Mouse (Mus musculus): ENCODE results near the gene Cops7b. TPM values are rescaled to one million over a fixed set of nuclear protein-coding genes. Genes with fewer than 3 reads are reported as not detected.

The Cops7b gene
- polyA plus RNA-seq, 1 experiment from 2014 or later = 52.9 TPM

GRCm38 (mm10) chr1:86600117-86600516 is 17.4 kb downstream of the Cops7b start:
- H3K9ac ChIP-seq = no peak overlapping the region
- no peaks in the 10 kb centered on the region for H3K27me3 ChIP-seq
- H3K4me2 ChIP-seq (replicated peaks) = no peak overlapping the region
- WGBS = 77% methylated on average over 2 of the region's 2 CpGs
- peaks cover 18% of the 10 kb centered on the region for H3K4me1 ChIP-seq
- no peaks in the 10 kb centered on the region for H3K9me3 ChIP-seq
- no peak overlapping the region for H3K27ac ChIP-seq
- peaks cover 91% of the 10 kb centered on the region for H3K36me3 ChIP-seq
- no peak for ATAC-seq (ENCODE audit: low FRiP score, low read depth)
- no peak overlapping the region for H3K4me3 ChIP-seq

DNA sequence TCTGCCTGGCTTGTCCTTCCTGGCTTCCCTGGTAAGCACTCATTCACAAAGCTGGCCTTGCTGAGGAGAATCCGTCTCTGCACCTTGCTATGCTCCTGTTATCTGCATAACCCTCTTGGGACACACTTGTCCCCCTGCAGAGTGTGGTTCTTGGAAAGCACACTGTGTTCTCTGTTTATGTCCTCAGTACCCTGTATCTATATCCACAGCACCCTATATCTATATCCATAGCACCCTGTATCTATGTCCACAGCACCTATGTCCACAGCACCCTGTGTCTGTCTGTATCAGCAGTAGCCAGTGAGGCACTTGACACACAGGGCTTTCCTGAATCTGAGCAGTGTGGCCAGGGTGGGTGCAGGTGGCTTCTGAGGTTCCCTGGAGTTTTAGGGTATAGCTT is 28.2 kb downstream of the Cops7b start:
- no peak for ATAC-seq (ENCODE audit: low FRiP score, low read depth)
- no peak overlapping the region for H3K4me3 ChIP-seq
- H3K9me3 ChIP-seq = no peaks in the 10 kb centered on the region
- H3K27me3 ChIP-seq = no peaks in the 10 kb centered on the region
- H3K27ac ChIP-seq = no peak overlapping the region
- no peaks in the 10 kb centered on the region for H3K4me1 ChIP-seq
- H3K9ac ChIP-seq = no peak overlapping the region
- H3K4me2 ChIP-seq (replicated peaks) = no peak overlapping the region
- 85% methylated on average over 1 of the region's 1 CpGs for WGBS
- peaks cover 41% of the 10 kb centered on the region for H3K36me3 ChIP-seq

- Histone ChIP-seq H3K27ac (no peak overlapping the region), H3K27me3 (no peaks in the 10 kb centered on the region)
- no peak for ATAC-seq (ENCODE audit: low FRiP score, low read depth)
These were observed 29.4 kb downstream of the Cops7b start for GRCm38 (mm10) chr1:86612081-86612480.

DNA sequence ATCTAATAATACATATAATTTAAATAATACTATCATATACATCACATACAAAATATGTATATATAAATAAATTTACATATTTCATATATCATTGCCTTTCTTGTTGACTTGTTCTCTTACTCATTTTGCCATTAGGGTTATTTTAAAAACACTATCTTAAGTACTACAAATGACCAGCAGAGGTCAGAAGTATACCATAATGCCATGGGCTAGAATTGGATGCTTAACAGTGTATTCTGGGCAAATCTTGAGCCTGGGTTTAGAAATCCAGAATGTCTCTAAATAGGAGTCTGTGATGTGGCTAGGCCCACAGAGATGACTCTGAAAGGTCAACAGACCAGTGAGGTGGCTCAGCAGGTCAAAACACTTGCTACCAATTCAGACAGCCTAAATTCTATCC is 31.6 kb downstream of the Cops7b start:
- no peak overlapping the region for H3K27ac ChIP-seq
- peaks cover 12% of the 10 kb centered on the region for H3K36me3 ChIP-seq
- H3K9me3 ChIP-seq = no peaks in the 10 kb centered on the region
- H3K27me3 ChIP-seq = no peaks in the 10 kb centered on the region
- H3K9ac ChIP-seq = no peak overlapping the region
- no peaks in the 10 kb centered on the region for H3K4me1 ChIP-seq
- no peak for ATAC-seq (ENCODE audit: low FRiP score, low read depth)
- no peak overlapping the region for H3K4me2 ChIP-seq (replicated peaks)
- H3K4me3 ChIP-seq = no peak overlapping the region

More at GRCm38 (mm10) chr1:86612081-86612480, 29.4 kb downstream of the Cops7b start:
- Histone ChIP-seq H3K9me3 (no peaks in the 10 kb centered on the region), H3K36me3 (peaks cover 33% of the 10 kb centered on the region), H3K4me2 (replicated peaks) (no peak overlapping the region), H3K4me1 (no peaks in the 10 kb centered on the region), H3K9ac (no peak overlapping the region), H3K4me3 (no peak overlapping the region)
- WGBS = 54% methylated on average over 1 of the region's 1 CpGs

DNA sequence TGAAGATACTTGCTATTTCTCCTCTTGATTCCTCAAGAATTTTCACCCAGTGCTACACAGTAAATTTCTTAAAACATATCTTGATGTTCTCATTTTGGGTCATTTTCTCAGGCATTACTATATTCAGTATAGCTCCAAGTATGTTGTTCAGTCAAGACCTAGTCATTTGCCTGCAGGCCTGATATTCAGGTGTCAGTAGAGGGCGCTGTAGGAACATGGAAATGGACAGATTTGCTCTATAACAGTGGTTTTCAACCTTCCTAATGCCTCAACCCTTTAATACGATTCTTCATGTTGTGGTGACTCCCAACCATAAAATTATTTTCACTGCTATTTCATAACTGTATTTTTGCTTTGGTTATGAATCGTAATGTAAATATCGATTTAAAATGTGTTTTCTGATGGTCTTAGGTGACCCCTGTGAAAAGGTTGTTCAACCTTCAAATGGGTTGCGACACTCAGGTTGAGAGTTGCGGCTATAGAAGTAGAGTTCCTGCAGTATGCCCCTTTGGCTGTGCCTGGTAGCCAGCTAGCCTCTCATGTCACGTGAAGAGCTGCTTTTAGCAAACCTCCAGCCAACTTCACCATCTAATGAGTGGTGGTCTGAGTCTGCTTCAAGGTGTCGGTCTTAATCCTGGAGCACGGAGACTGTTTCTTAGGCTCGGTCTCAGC is 35.9 kb downstream of the Cops7b start:
- WGBS = 56% methylated on average over 10 of the region's 10 CpGs
- peak; percentile 54; the same call in 1 of the 2 replicates for ATAC-seq (ENCODE audit: low FRiP score, low read depth)
- Histone ChIP-seq H3K4me1 (peaks cover 7% of the 10 kb centered on the region), H3K9me3 (no peaks in the 10 kb centered on the region), H3K36me3 (no peaks in the 10 kb centered on the region), H3K9ac (no peak overlapping the region), H3K27me3 (no peaks in the 10 kb centered on the region), H3K4me3 (no peak overlapping the region), H3K27ac (no peak overlapping the region), H3K4me2 (replicated peaks) (no peak overlapping the region)

- Histone ChIP-seq H3K27me3 (no peaks in the 10 kb centered on the region), H3K4me1 (peaks cover 7% of the 10 kb centered on the region), H3K9ac (no peak overlapping the region), H3K27ac (no peak overlapping the region), H3K4me2 (replicated peaks) (no peak overlapping the region), H3K9me3 (no peaks in the 10 kb centered on the region), H3K36me3 (no peaks in the 10 kb centered on the region), H3K4me3 (no peak overlapping the region)
- 72% methylated on average over 2 of the region's 2 CpGs for WGBS
- no peak for ATAC-seq (ENCODE audit: low FRiP score, low read depth)
These were observed 39.6 kb downstream of the Cops7b start for GRCm38 (mm10) chr1:86622296-86622695.

- Histone ChIP-seq H3K36me3 (no peaks in the 10 kb centered on the region), H3K9me3 (no peaks in the 10 kb centered on the region), H3K4me3 (no peak overlapping the region), H3K27me3 (no peaks in the 10 kb centered on the region), H3K4me2 (replicated peaks) (peak overlapping the region; percentile 42), H3K9ac (0 out of 2 replicates have a peak overlapping the region, but pooled peaks have one; percentile 50), H3K27ac (no peak overlapping the region), H3K4me1 (peaks cover 7% of the 10 kb centered on the region)
- 21% methylated on average over 16 of the region's 16 CpGs for WGBS
- no peak for ATAC-seq (ENCODE audit: low FRiP score, low read depth)
These were observed 40.6 kb downstream of the Cops7b start for GRCm38 (mm10) chr1:86623001-86624000.

DNA sequence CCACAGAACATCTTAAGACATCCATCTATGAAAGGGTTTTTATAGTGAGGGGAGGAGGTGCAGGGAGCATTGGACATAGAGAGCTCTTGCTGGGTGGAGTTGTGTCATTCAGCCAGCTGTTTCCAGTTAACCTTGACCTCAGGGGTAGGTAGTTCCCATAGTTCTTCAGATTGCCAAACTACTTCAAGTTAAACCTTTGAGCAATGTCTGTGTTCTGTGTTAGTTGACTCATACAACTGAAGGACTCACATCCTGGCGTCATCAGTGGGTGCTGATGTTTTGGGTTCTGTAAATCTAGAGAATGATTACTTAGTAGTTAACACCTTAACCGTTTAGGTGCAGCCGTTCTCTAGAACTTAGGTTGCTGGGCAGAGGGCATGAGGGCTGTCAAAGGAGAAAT is 45.6 kb downstream of the Cops7b start:
- Histone ChIP-seq H3K9ac (no peak overlapping the region), H3K4me1 (peaks cover 8% of the 10 kb centered on the region), H3K4me2 (replicated peaks) (no peak overlapping the region), H3K4me3 (no peak overlapping the region), H3K27me3 (no peaks in the 10 kb centered on the region), H3K9me3 (no peaks in the 10 kb centered on the region), H3K36me3 (no peaks in the 10 kb centered on the region), H3K27ac (no peak overlapping the region)
- WGBS = 49% methylated on average over 3 of the region's 3 CpGs
- ATAC-seq (ENCODE audit: low FRiP score, low read depth) = no peak

GRCm38 (mm10) chr1:86629936-86630335 is 47.2 kb downstream of the Cops7b start:
- H3K4me2 ChIP-seq (replicated peaks) = no peak overlapping the region
- 54% methylated on average over 4 of the region's 4 CpGs for WGBS
- no peaks in the 10 kb centered on the region for H3K36me3 ChIP-seq
- H3K27me3 ChIP-seq = no peaks in the 10 kb centered on the region
- no peaks in the 10 kb centered on the region for H3K9me3 ChIP-seq
- peaks cover 17% of the 10 kb centered on the region for H3K4me1 ChIP-seq
- no peak overlapping the region for H3K9ac ChIP-seq
- ATAC-seq (ENCODE audit: low FRiP score, low read depth) = no peak
- H3K4me3 ChIP-seq = no peak overlapping the region
- no peak overlapping the region for H3K27ac ChIP-seq

- Histone ChIP-seq H3K4me1 (peaks cover 17% of the 10 kb centered on the region), H3K27me3 (no peaks in the 10 kb centered on the region), H3K9me3 (no peaks in the 10 kb centered on the region), H3K9ac (no peak overlapping the region), H3K36me3 (no peaks in the 10 kb centered on the region), H3K27ac (no peak overlapping the region), H3K4me2 (replicated peaks) (no peak overlapping the region), H3K4me3 (no peak overlapping the region)
- 71% methylated on average over 4 of the region's 4 CpGs for WGBS
- no peak for ATAC-seq (ENCODE audit: low FRiP score, low read depth)
These were observed 47.8 kb downstream of the Cops7b start for GRCm38 (mm10) chr1:86630527-86630926.

GRCm38 (mm10) chr1:86632732-86633380 is 50.2 kb downstream of the Cops7b start:
- no peak overlapping the region for H3K4me2 ChIP-seq (replicated peaks)
- peaks cover 26% of the 10 kb centered on the region for H3K4me1 ChIP-seq
- H3K27ac ChIP-seq = no peak overlapping the region
- H3K4me3 ChIP-seq = no peak overlapping the region
- WGBS = 22% methylated on average over 6 of the region's 6 CpGs
- no peaks in the 10 kb centered on the region for H3K27me3 ChIP-seq
- H3K36me3 ChIP-seq = no peaks in the 10 kb centered on the region
- no peak overlapping the region for H3K9ac ChIP-seq
- ATAC-seq (ENCODE audit: low FRiP score, low read depth) = no peak
- H3K9me3 ChIP-seq = no peaks in the 10 kb centered on the region

DNA sequence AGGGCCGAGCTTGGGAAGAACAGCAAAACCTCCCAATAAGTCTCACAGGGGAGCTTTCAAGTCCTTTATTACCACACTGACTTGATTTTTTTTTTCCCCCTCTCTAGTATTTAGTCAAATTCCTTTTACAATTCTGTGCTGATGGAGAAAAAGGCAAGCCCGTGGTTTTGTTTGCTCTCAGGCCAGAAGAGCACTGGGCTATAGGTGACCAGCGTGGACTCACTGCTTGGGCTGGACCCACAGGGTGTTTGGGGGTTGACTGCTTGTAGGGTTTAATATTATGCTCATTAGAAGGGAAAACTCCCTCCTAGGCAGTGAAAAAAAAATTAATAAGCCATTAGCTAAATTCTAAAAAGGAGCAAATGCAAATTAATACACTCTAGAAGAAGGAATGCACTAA is 50.7 kb downstream of the Cops7b start:
- H3K9me3 ChIP-seq = no peaks in the 10 kb centered on the region
- H3K27me3 ChIP-seq = no peaks in the 10 kb centered on the region
- WGBS = 44% methylated on average over 3 of the region's 3 CpGs
- no peak overlapping the region for H3K9ac ChIP-seq
- no peak overlapping the region for H3K4me3 ChIP-seq
- no peak overlapping the region for H3K27ac ChIP-seq
- no peak for ATAC-seq (ENCODE audit: low FRiP score, low read depth)
- H3K36me3 ChIP-seq = no peaks in the 10 kb centered on the region
- H3K4me2 ChIP-seq (replicated peaks) = no peak overlapping the region
- H3K4me1 ChIP-seq = peaks cover 26% of the 10 kb centered on the region

Data from limb, embryonic 13.5 days (tissue).